33 mouse cellular contexts compared by ENCODE assay signal in genomic region chr13:112532235-112532634, GRCm38 (mm10).
"Had no signal": no experiment of that assay in that cellular context is flagged by ENCODE, and none has a peak within 500 bp of the region (broad histone marks: within the 10 kb centered on the region; RNA-seq: fewer than 3 reads in every experiment).

No protein-coding gene starts in this region.

- H3K4me2 ChIP-seq: heart, embryonic 13.5 days; heart, embryonic 15.5 days; hindbrain, embryonic 12.5 days; hindbrain, embryonic 13.5 days; hindbrain, embryonic 14.5 days; hindbrain, embryonic 15.5 days; intestine, embryonic 15.5 days; kidney, embryonic 15.5 days had no signal

- H3K27me3 ChIP-seq: heart, embryonic 13.5 days; heart, embryonic 15.5 days; hindbrain, embryonic 12.5 days; hindbrain, embryonic 13.5 days; hindbrain, embryonic 15.5 days; intestine, embryonic 15.5 days; kidney, embryonic 15.5 days had no signal

- H3K4me1 ChIP-seq: hindbrain, embryonic 10.5 days; hindbrain, embryonic 12.5 days; hindbrain, embryonic 15.5 days; intestine, embryonic 15.5 days; kidney, embryonic 15.5 days had no signal

- H3K9ac ChIP-seq: heart, embryonic 13.5 days; heart, embryonic 15.5 days; hindbrain, embryonic 12.5 days; hindbrain, embryonic 13.5 days; hindbrain, embryonic 14.5 days; hindbrain, embryonic 15.5 days; intestine, embryonic 15.5 days; kidney, embryonic 15.5 days had no signal

- H3K36me3 ChIP-seq: heart, embryonic 13.5 days; heart, embryonic 15.5 days; hindbrain, embryonic 10.5 days; hindbrain, embryonic 12.5 days; hindbrain, embryonic 13.5 days; hindbrain, embryonic 15.5 days; intestine, embryonic 15.5 days; kidney, embryonic 15.5 days had no signal

- H3K4me3 ChIP-seq: heart, embryonic 13.5 days; heart, embryonic 15.5 days; hindbrain, embryonic 10.5 days; hindbrain, embryonic 12.5 days; hindbrain, embryonic 13.5 days; hindbrain, embryonic 15.5 days; intestine, embryonic 15.5 days; kidney, embryonic 15.5 days; layer of hippocampus, adult 2 months; left cerebral cortex, adult 2 months had no signal

- H3K9me3 ChIP-seq: heart, embryonic 13.5 days; heart, embryonic 15.5 days; hindbrain, embryonic 10.5 days; hindbrain, embryonic 12.5 days; hindbrain, embryonic 13.5 days; hindbrain, embryonic 15.5 days; intestine, embryonic 15.5 days; kidney, embryonic 15.5 days had no signal

- ATAC-seq: hindbrain, embryonic 16.5 days; hindbrain, postnatal 0 days; inflammation-experienced regulatory T-cells, adult 6 months; intestine, embryonic 15.5 days; intestine, embryonic 16.5 days; intestine, postnatal 0 days had no signal

- H3K27ac ChIP-seq: heart, embryonic 13.5 days; heart, embryonic 15.5 days; hindbrain, embryonic 10.5 days; hindbrain, embryonic 12.5 days; hindbrain, embryonic 13.5 days; hindbrain, embryonic 14.5 days; hindbrain, embryonic 15.5 days; hindbrain, postnatal 0 days; intestine, embryonic 15.5 days; kidney, embryonic 15.5 days; kidney, postnatal 0 days; layer of hippocampus, adult 2 months; left cerebral cortex, adult 2 months had no signal

- DNase-seq: heart, postnatal 10 days; heart, postnatal 14 days; heart, postnatal 36 days; heart, postnatal 4 days; kidney, adult 11 months; kidney, adult 18-20 months; kidney, adult 2 months; kidney, adult 8-10 months; kidney, adult 9 months; kidney, postnatal 10 days; kidney, postnatal 14 days; kidney, postnatal 25 days; kidney, postnatal 36 days; kidney, postnatal 4 days; layer of hippocampus, adult 9-11 months; layer of hippocampus, postnatal 36 days had no signal
